Mouse (Mus musculus) urinary bladder, postnatal 36 days (tissue): ENCODE data around the gene Edc3.

Experiments
- DNase-seq, 2 experiments: peaks; one replicate each; pipeline ENCODE4 v3.0.0; 2022; ENCODE audit warnings: low spot score in 2 of 2, mixed read lengths in 1 of 2

Edc3 gene

GRCm38 (mm10) chr9:57708068-57708719 is at the start of gene Edc3:
Edc3 (plus strand) TSS chr9:57708540.
- peak; percentile 91 to 92 for DNase-seq

GRCm38 (mm10) chr9:57658970-57659369 is 49.4 kb upstream of the Edc3 start:
- DNase-seq: no peak

GRCm38 (mm10) chr9:57659774-57660173 is 48.6 kb upstream of the Edc3 start:
- DNase-seq: peak; percentile 70 to 79

- no peak for DNase-seq
Observed at GRCm38 (mm10) chr9:57660501-57660900, 47.8 kb upstream of the Edc3 start.

- DNase-seq: no peak
Observed at GRCm38 (mm10) chr9:57661552-57661951, 46.8 kb upstream of the Edc3 start.

GRCm38 (mm10) chr9:57664616-57665015 is 43.7 kb upstream of the Edc3 start:
- no peak for DNase-seq

- no peak for DNase-seq
Observed at GRCm38 (mm10) chr9:57666536-57666935, 41.8 kb upstream of the Edc3 start.

GRCm38 (mm10) chr9:57667136-57667535 is 41.2 kb upstream of the Edc3 start:
- DNase-seq: no peak

GRCm38 (mm10) chr9:57667817-57668216 is 40.5 kb upstream of the Edc3 start:
- DNase-seq: no peak

- no peak for DNase-seq
Observed at GRCm38 (mm10) chr9:57668277-57668676, 40.1 kb upstream of the Edc3 start.

- no peak for DNase-seq
Observed at GRCm38 (mm10) chr9:57669566-57669965, 38.8 kb upstream of the Edc3 start.

GRCm38 (mm10) chr9:57671037-57671436 is 37.3 kb upstream of the Edc3 start:
- DNase-seq: no peak

GRCm38 (mm10) chr9:57671500-57671899 is 36.8 kb upstream of the Edc3 start:
- no peak for DNase-seq

GRCm38 (mm10) chr9:57681411-57681810 is 26.9 kb upstream of the Edc3 start:
- no peak for DNase-seq

GRCm38 (mm10) chr9:57683520-57683919 is 24.8 kb upstream of the Edc3 start, which contains the start of gene Cyp1a2:
Cyp1a2 (minus strand) TSS chr9:57683703.
- no peak for DNase-seq

- DNase-seq: no peak
Observed at GRCm38 (mm10) chr9:57686011-57686410, 22.3 kb upstream of the Edc3 start.

GRCm38 (mm10) chr9:57687751-57688150 is 20.6 kb upstream of the Edc3 start, which contains the start of gene Cyp1a1:
Cyp1a1 (plus strand) TSS chr9:57687928.
- no peak for DNase-seq

- no peak for DNase-seq
Observed at GRCm38 (mm10) chr9:57688158-57688557, 20.2 kb upstream of the Edc3 start.

GRCm38 (mm10) chr9:57688606-57689005 is 19.7 kb upstream of the Edc3 start:
- no peak for DNase-seq

- no peak for DNase-seq
Observed at GRCm38 (mm10) chr9:57694108-57694507, 14.2 kb upstream of the Edc3 start.

GRCm38 (mm10) chr9:57696380-57697285 is 11.7 kb upstream of the Edc3 start:
- DNase-seq: peak; percentile 9 to 56

- DNase-seq: no peak
Observed at GRCm38 (mm10) chr9:57697380-57697779, 11.0 kb upstream of the Edc3 start.
